Mouse (Mus musculus): ENCODE measurements around the gene Gm8297. TPM values are rescaled to one million over a fixed set of nuclear protein-coding genes. Genes with fewer than 3 reads are reported as not detected.
"Not testable (repeated sequence)": the region's sequence is repeated elsewhere in the genome, so short reads cannot be mapped to it uniquely, and the experiment has no call there.

Gene Gm8297
- 13.7 and 18.9 TPM in 2 replicates for polyA plus RNA-seq (2012; rRNA removed)

DNA sequence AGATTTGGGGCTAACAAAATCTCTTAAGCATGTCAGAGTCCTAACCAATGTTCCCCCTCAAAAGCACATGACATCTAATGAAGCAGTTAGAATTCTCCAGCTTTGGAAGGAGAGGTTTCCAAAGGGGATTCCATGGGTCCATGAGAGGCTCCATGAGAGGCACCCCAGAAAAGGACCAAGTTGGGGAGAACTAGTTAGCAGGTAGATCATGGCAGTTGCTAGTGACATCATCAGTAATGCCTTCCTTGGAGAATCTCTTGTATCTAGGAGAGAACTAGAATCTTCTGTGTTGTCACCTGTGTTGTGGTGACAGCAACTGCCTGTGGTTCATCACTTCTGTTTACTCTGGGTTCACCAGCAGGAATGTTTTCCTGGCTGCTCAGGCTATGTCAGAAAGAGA is at the start of gene Gm8297:
Gm8297 (plus strand) TSS at position 301 of the 400 bp plus-strand sequence.
- H3K36me3 ChIP-seq (ENCODE audit: control insufficient read depth, insufficient read depth, low read length); H3K4me1 ChIP-seq (ENCODE audit: control insufficient read depth, insufficient read depth, low read length); H3K4me3 ChIP-seq (ENCODE audit: control insufficient read depth, low read depth, low read length); H3K27me3 ChIP-seq (ENCODE audit: control insufficient read depth, insufficient read depth, low read length); H3K27ac ChIP-seq (ENCODE audit: control insufficient read depth, insufficient read depth, low read depth, low read length): not testable (repeated sequence)

DNA sequence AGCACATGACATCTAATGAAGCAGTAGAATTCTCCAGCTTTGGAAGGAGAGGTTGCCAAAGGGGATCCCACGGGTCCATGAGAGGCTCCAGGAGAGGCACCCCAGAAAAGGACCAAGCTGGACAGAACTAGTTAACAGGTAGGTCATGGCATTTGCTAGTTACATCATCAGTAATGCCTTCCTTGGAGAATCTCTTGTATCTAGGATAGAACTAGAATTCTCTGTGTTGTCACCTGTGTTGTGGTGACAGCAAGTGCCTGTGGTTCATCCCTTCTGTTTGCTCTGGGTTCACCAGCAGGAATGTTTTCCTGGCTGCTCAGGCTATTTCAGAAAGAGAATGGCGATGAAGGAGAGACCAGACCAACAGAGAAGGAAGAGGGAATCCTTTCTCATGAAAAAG is 31.9 kb downstream of the Gm8297 start, which contains the start of gene Gm3298:
Gm3298 (plus strand) TSS at position 301 of the 400 bp plus-strand sequence.
- H3K36me3 ChIP-seq (ENCODE audit: control insufficient read depth, insufficient read depth, low read length), result not testable (repeated sequence)

More for the DNA sequence above, 31.9 kb downstream of the Gm8297 start, which contains the start of gene Gm3298:
- H3K4me3 ChIP-seq (ENCODE audit: control insufficient read depth, low read depth, low read length); H3K4me1 ChIP-seq (ENCODE audit: control insufficient read depth, insufficient read depth, low read length); H3K27me3 ChIP-seq (ENCODE audit: control insufficient read depth, insufficient read depth, low read length); H3K27ac ChIP-seq (ENCODE audit: control insufficient read depth, insufficient read depth, low read depth, low read length): not testable (repeated sequence)

Other genes starting within 250 kb of the Gm8297 start
- 2.0 and 2.9 TPM in 2 replicates for gene Gm9602, start 207.6 kb upstream of the Gm8297 start, polyA plus RNA-seq (2012; rRNA removed)
- 0.41 and 0.57 TPM in 2 replicates for gene Gm3269, start 145.8 kb upstream of the Gm8297 start, polyA plus RNA-seq (2012; rRNA removed)
- gene Gm3264, start 128.4 kb upstream of the Gm8297 start, polyA plus RNA-seq (2012; rRNA removed), result 0.27 and 1.5 TPM in 2 replicates
- 0.86 and 0.96 TPM in 2 replicates for gene Gm3278, start 91.5 kb upstream of the Gm8297 start, polyA plus RNA-seq (2012; rRNA removed)
- 0.23 TPM in 1 of 2 replicates, not detected in the other for gene Gm3298, start 32.0 kb downstream of the Gm8297 start, polyA plus RNA-seq (2012; rRNA removed)
- gene 4930555G01Rik, start 66.7 kb downstream of the Gm8297 start, polyA plus RNA-seq (2012; rRNA removed), result 0.60 and 0.65 TPM in 2 replicates
- gene Gm8281, start 87.1 kb downstream of the Gm8297 start, polyA plus RNA-seq (2012; rRNA removed), result 0.42 and 0.62 TPM in 2 replicates
- gene Gm8279, start 147.6 kb downstream of the Gm8297 start, polyA plus RNA-seq (2012; rRNA removed), result 12.9 and 13.5 TPM in 2 replicates
- not detected in 2 replicates for gene Gm3317, start 180.6 kb downstream of the Gm8297 start, polyA plus RNA-seq (2012; rRNA removed)
- not detected in 2 replicates for gene Gm8271, start 201.9 kb downstream of the Gm8297 start, polyA plus RNA-seq (2012; rRNA removed)

Data from testis, adult 2 months (tissue).